Comparison of ENCODE assay signal across 11 mouse cellular contexts in genomic region chr11:35231361-35232090, GRCm38 (mm10).
DNase-seq lines count a peak whose midpoint lies in the region; ATAC-seq lines count a peak whose summit lies in the region.
"Had no signal": no experiment of that assay in that cellular context is flagged by ENCODE, and none has a peak within 500 bp of the region (broad histone marks: within the 10 kb centered on the region; RNA-seq: fewer than 3 reads in every experiment).

No protein-coding gene starts in this region.

- no peak overlapping the region for H3K4me2 ChIP-seq in kidney, embryonic 15.5 days

- DNase-seq in kidney, adult 18-20 months: peak; percentile 55
- DNase-seq in adrenal gland, postnatal 36 days: peak; percentile 25 to 44
- DNase-seq in gastrocnemius, postnatal 14 days: peak; percentile 41
- DNase-seq in kidney, adult 8-10 months: peak; percentile 55 to 59
- no peak for DNase-seq in spleen, postnatal 4 days (ENCODE audit: low spot score in 2 of 2)
- no peak for DNase-seq in c-Kit-positive CD71-positive TER-119-positive erythroid progenitor cells, embryonic 14.5 days (ENCODE audit: low spot score)
- DNase-seq: forebrain, postnatal 0 days had no signal

- H3K27ac ChIP-seq in kidney, embryonic 15.5 days: no peak overlapping the region

- ATAC-seq in kidney, embryonic 15.5 days (replicated peaks; ENCODE audit: low FRiP score): no peak
- ATAC-seq in megakaryocyte, adult 5-6 weeks (ENCODE audit: poor library complexity, severe bottlenecking): no peak
- ATAC-seq: forebrain, postnatal 0 days had no signal

- H3K9me3 ChIP-seq in kidney, embryonic 15.5 days (replicated peaks): no peaks in the 10 kb centered on the region

- H3K9ac ChIP-seq in kidney, embryonic 15.5 days: no peak overlapping the region
- H3K9ac ChIP-seq: forebrain, postnatal 0 days had no signal

- H3K4me3 ChIP-seq in kidney, embryonic 15.5 days (replicated peaks): no peak overlapping the region
- H3K4me3 ChIP-seq: megakaryocyte, embryonic 14.5 days had no signal

- intact Hi-C loops in gastrocnemius, postnatal 14 days (cut with DNase I; ENCODE audit: low total_unique reads): no loop called here

- 76% methylated on average over 10 of the region's 10 CpGs for WGBS in kidney, embryonic 15.5 days

- no peaks in the 10 kb centered on the region for H3K4me1 ChIP-seq in kidney, embryonic 15.5 days
- H3K4me1 ChIP-seq: megakaryocyte, embryonic 14.5 days had no signal

- H3K27me3 ChIP-seq in kidney, embryonic 15.5 days: peaks cover 2% of the 10 kb centered on the region; the same call in 1 of the 2 replicates
- H3K27me3 ChIP-seq: CH12.LX; megakaryocyte, embryonic 14.5 days had no signal

- H3K36me3 ChIP-seq in kidney, embryonic 15.5 days: no peaks in the 10 kb centered on the region

Comparison
In these comparisons a context has a peak if more than half of its experiments do, and no peak if none do; other contexts are left out.
1. DNase-seq: peak in kidney, adult 18-20 months (single experiment), adrenal gland, postnatal 36 days (2 of 2), gastrocnemius, postnatal 14 days (single experiment) and kidney, adult 8-10 months (2 of 2); none in spleen, postnatal 4 days (0 of 2) and c-Kit-positive CD71-positive TER-119-positive erythroid progenitor cells, embryonic 14.5 days (single experiment).